Mouse (Mus musculus) heart, embryonic 15.5 days (tissue): Measurements from ENCODE around the gene Tgm3. TPM values are rescaled to one million over a fixed set of nuclear protein-coding genes. Genes with fewer than 3 reads are reported as not detected.

ENCODE experiments used
- ATAC-seq: fragments of 200-750 bp; cut with Nextera tagmentation; replicated peaks from 2 replicates; pipeline ENCODE4 v1.8.0; 2017; ENCODE audit warnings: low read depth, moderate TSS enrichment; ENCODE audit not compliant: insufficient number of reproducible peaks, insufficient read depth, low FRiP score
- H3K27ac ChIP-seq: fragments of 300-500 bp; sonication (generic); 2 replicates; pipeline ENCODE4 v1.5.1; 2015; ENCODE audit warnings: mild to moderate bottlenecking, inconsistent platforms
- H3K27me3 ChIP-seq: fragments of 300-500 bp; sonication (generic); 2 replicates; pipeline ENCODE4 v1.6.1; 2015; ENCODE audit warnings: inconsistent platforms
- H3K36me3 ChIP-seq: fragments of 300-500 bp; sonication (generic); 2 replicates; pipeline ENCODE4 v1.6.1; 2015; ENCODE audit warnings: mild to moderate bottlenecking, inconsistent platforms
- H3K4me1 ChIP-seq: fragments of 300-500 bp; sonication (generic); replicated peaks from 2 replicates; pipeline ENCODE4 v1.6.1; 2015; ENCODE audit warnings: inconsistent platforms
- H3K4me2 ChIP-seq: fragments of 300-500 bp; sonication (generic); 2 replicates; pipeline ENCODE4 v1.6.1; 2015; ENCODE audit warnings: inconsistent platforms, mild to moderate bottlenecking, moderate library complexity
- H3K4me3 ChIP-seq: fragments of 300-500 bp; sonication (generic); 2 replicates; pipeline ENCODE4 v1.5.1; 2015; ENCODE audit warnings: mild to moderate bottlenecking, inconsistent platforms
- H3K9ac ChIP-seq: fragments of 300-500 bp; sonication (generic); 2 replicates; pipeline ENCODE4 v1.6.1; 2015; ENCODE audit warnings: mild to moderate bottlenecking, inconsistent platforms
- H3K9me3 ChIP-seq: fragments of 300-500 bp; sonication (generic); replicated peaks from 2 replicates; pipeline ENCODE4 v1.6.1; 2016; ENCODE audit warnings: inconsistent platforms
- WGBS: fragments of 180-500 bp; shearing (Covaris S2); methylation state at CpG from one replicate; pipeline ENCODE4 v1.1.7; 2015; ENCODE audit warnings: mixed read lengths; 5-methylcytosine and 5-hydroxymethylcytosine counted together
- microRNA-seq: library from miRNA; unstranded; fragments of <30 nt; microRNA quantifications from one replicate; pipeline ENCODE4, GENCODE M21; 2016
- polyA plus RNA-seq: library from polyadenylated mRNA; unstranded; fragments of >200 nt; fragmentation: Nextera tagmentation; extraction: Ambion mirVana; gene quantifications from 2 replicates; pipeline ENCODE4 v1.2.1, GENCODE M21; 2015

Tgm3 gene
- polyA plus RNA-seq, 1 experiment from 2014 or later = not detected

DNA sequence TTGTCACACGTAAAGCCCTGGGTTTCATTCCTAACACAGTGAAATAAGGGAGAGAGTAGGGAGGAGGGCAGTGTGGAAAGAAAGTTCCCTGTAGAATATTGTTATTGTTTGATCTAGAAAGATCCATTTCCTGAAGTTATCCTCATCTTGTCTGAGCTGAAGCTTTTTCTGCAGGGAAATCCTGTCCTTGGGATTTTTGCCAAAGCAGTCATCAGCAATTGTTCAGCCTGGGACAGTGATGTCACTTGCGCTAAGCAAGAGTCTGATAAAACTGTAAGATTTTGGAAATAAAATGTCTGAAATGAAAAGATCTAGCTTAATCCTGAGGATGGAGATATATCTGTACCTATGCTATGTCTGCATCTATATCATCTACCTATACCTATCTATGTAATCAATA is 58.2 kb downstream of the Tgm3 start:
- WGBS = 68% methylated on average over 2 of the region's 2 CpGs
- Histone ChIP-seq H3K9ac (no peak overlapping the region), H3K4me3 (no peak overlapping the region), H3K36me3 (no peaks in the 10 kb centered on the region), H3K4me2 (no peak overlapping the region), H3K27me3 (no peaks in the 10 kb centered on the region), H3K27ac (no peak overlapping the region), H3K4me1 (no peaks in the 10 kb centered on the region), H3K9me3 (no peaks in the 10 kb centered on the region)
- no peak for ATAC-seq

Small RNA genes lying within 50 kb of the gene (microRNA-seq; reads per million reads assigned to microRNA genes)
- gene Mir6339 = not detected

Other genes starting within 250 kb of the Tgm3 start
- 6.0 and 8.9 TPM in 2 replicates for gene Stk35, start 211.8 kb upstream of the Tgm3 start, polyA plus RNA-seq
- not detected in 2 replicates for gene Tgm6, start 100.1 kb downstream of the Tgm3 start, polyA plus RNA-seq
- 361 and 429 TPM in 2 replicates for gene Snrpb, start 167.1 kb downstream of the Tgm3 start, polyA plus RNA-seq
- gene Tmc2, start 182.8 kb downstream of the Tgm3 start, polyA plus RNA-seq = not detected in 2 replicates